Mouse (Mus musculus) intestine, embryonic 15.5 days (tissue): ENCODE measurements around the gene Gpsm1. TPM values are rescaled to one million over a fixed set of nuclear protein-coding genes. Genes with fewer than 3 reads are reported as not detected.

Source experiments
- ATAC-seq: fragments of 200-750 bp; cut with Nextera tagmentation; 2 replicates; pipeline ENCODE4 v1.8.0; 2017; ENCODE audit warnings: moderate TSS enrichment, moderate library complexity
- H3K27ac ChIP-seq: fragments of 300-500 bp; sonication (generic); 2 replicates; pipeline ENCODE4 v1.5.1; 2015; ENCODE audit warnings: mild to moderate bottlenecking, inconsistent platforms
- H3K27me3 ChIP-seq: fragments of 300-500 bp; sonication (generic); replicated peaks from 2 replicates; pipeline ENCODE4 v1.6.1; 2015; ENCODE audit warnings: inconsistent platforms
- H3K36me3 ChIP-seq: fragments of 300-500 bp; sonication (generic); 2 replicates; pipeline ENCODE4 v1.6.1; 2015; ENCODE audit warnings: inconsistent platforms
- H3K4me1 ChIP-seq: fragments of 300-500 bp; sonication (generic); replicated peaks from 2 replicates; pipeline ENCODE4 v1.6.1; 2015; ENCODE audit warnings: inconsistent platforms
- H3K4me2 ChIP-seq: fragments of 300-500 bp; sonication (generic); replicated peaks from 2 replicates; pipeline ENCODE4 v1.6.1; 2015; ENCODE audit warnings: mild to moderate bottlenecking, inconsistent platforms
- H3K4me3 ChIP-seq: fragments of 300-500 bp; sonication (generic); replicated peaks from 2 replicates; pipeline ENCODE4 v1.5.1; 2015; ENCODE audit warnings: inconsistent platforms
- H3K9ac ChIP-seq: fragments of 300-500 bp; sonication (generic); 2 replicates; pipeline ENCODE4 v1.6.1; 2015; ENCODE audit warnings: inconsistent platforms
- H3K9me3 ChIP-seq: fragments of 300-500 bp; sonication (generic); 2 replicates; pipeline ENCODE4 v1.6.1; 2016; ENCODE audit warnings: inconsistent platforms
- WGBS: fragments of 180-500 bp; shearing (Covaris S2); methylation state at CpG from one replicate; pipeline ENCODE4 v1.1.7; 2015; 5-methylcytosine and 5-hydroxymethylcytosine counted together
- polyA plus RNA-seq: library from polyadenylated mRNA; unstranded; fragments of >200 nt; fragmentation: Nextera tagmentation; extraction: Ambion mirVana; gene quantifications from 2 replicates; pipeline ENCODE4 v1.2.1, GENCODE M21; 2015

The Gpsm1 gene
- 26.7 and 26.8 TPM in 2 replicates for polyA plus RNA-seq

DNA sequence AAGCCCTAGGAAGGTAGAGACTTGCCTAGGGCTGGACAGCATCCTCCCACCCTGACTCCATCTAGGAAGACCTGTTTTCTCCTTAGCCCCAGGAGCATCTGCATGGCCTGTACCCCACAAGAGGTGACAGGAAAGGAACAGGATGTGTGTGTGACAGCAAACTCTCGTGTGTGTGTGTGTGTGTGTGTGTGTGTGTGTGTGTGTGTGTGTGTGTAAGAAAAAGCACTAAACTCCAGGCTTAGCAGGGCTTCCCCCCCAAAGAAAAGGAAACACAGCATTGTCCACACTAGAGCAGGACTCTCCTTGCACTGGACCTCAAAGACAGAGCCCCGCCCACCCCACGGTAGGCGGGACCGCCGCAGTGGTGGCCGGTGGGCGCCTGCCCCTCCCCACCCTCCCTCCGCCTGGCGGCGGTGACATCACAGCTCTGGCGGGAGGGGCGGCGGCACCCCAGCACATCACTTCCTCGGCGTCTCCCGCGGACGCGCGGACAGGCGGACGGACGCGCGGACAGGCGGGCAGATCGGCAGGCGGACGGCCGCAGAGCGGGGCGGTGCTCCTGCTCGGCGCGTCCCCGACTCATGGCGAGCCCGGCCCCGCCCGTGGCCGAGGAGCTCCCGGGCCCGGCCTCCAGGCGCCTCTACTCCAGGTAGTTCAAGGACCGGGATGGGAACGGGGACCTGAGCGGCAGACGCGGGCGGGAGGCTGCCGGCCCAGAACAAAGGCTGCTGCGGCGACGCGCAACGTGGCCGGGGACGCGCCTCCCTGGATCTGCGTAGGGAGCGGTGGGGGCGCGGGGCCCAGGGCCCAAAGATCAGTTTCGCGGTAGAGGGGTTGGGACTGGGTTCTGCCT lies at the start of gene Gpsm1:
TSS of gene Gpsm1 (plus strand) at position 444 of the 853 bp plus-strand sequence.
- Histone ChIP-seq H3K9me3 (no peaks in the 10 kb centered on the region), H3K4me3 (peak within 1 kb of the TSS; percentile 74), H3K9ac (peak within 1 kb of the TSS; percentile 92), H3K27ac (peak within 1 kb of the TSS; percentile 92), H3K4me1 (peaks cover 37% of the 10 kb centered on the region), H3K36me3 (no peaks in the 10 kb centered on the region), H3K27me3 (no peaks in the 10 kb centered on the region), H3K4me2 (peak within 1 kb of the TSS; percentile 77)
- under 1% methylated on average over 60 of the region's 66 CpGs for WGBS
- peak; percentile 90 for ATAC-seq

GRCm38 (mm10) chr2:26266066-26266742 lies 49.1 kb upstream of the Gpsm1 start:
- Histone ChIP-seq H3K9ac (no peak overlapping the region), H3K36me3 (no peaks in the 10 kb centered on the region), H3K27me3 (no peaks in the 10 kb centered on the region), H3K4me2 (no peak overlapping the region), H3K27ac (peak overlapping the region; percentile 72), H3K9me3 (no peaks in the 10 kb centered on the region), H3K4me3 (no peak overlapping the region), H3K4me1 (0 out of 2 replicates have a peak, but pooled peaks cover 7% of the 10 kb centered on the region)
- 67% methylated on average over 10 of the region's 10 CpGs for WGBS
- ATAC-seq, result peak; percentile 77

DNA sequence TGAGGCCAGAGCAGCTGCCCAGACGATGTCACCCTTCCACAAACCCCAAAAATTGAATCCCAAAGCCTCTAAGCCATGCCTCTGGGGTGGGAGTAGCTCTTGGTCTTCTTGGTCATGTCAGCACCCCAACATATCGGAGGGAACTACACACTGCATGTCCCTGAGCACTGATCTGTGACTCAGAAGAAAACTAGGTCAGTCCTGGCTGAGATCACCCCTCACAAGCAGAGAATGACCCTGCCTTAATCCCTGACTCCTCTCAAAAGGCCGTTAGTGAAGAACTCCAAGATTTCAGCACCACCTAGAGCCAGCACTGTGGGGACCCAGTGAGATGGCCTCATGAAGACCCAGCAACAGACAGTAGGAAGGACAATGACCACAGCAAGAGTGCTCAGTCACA lies 47.1 kb upstream of the Gpsm1 start:
- Histone ChIP-seq H3K27ac (no peak overlapping the region), H3K4me2 (no peak overlapping the region), H3K9me3 (no peaks in the 10 kb centered on the region), H3K4me3 (no peak overlapping the region), H3K9ac (no peak overlapping the region), H3K27me3 (no peaks in the 10 kb centered on the region), H3K4me1 (0 out of 2 replicates have a peak, but pooled peaks cover 7% of the 10 kb centered on the region), H3K36me3 (no peaks in the 10 kb centered on the region)
- 70% methylated on average over 3 of the region's 3 CpGs for WGBS
- ATAC-seq, result no peak

- Histone ChIP-seq H3K9ac (no peak overlapping the region), H3K4me2 (no peak overlapping the region), H3K36me3 (no peaks in the 10 kb centered on the region), H3K4me3 (no peak overlapping the region), H3K4me1 (no peaks in the 10 kb centered on the region), H3K27me3 (no peaks in the 10 kb centered on the region), H3K9me3 (no peaks in the 10 kb centered on the region), H3K27ac (no peak overlapping the region)
- 23% methylated on average over 7 of the region's 7 CpGs for WGBS
- ATAC-seq, result peak; percentile 60; the same call in 1 of the 2 replicates
Observed at GRCm38 (mm10) chr2:26273611-26274010, 41.7 kb upstream of the Gpsm1 start.

DNA sequence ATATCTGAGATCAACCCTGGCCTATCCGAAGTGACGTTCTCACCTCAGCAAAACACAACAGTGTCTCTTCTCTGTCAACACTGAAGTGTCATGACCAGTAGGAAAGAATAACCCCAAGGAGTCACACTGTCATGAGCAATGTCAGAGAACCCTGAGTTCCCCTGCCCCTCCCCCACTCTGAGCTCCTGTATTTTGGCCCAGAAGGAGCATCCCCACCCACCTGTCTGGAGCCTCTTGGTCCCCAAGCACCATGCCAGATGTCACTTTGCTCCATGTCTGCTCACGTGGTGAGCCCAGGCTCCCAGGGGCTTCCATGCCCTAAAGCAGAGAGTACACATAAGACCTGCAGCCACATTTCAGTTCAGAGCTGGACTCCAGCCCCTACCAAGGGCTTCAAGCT lies 35.6 kb upstream of the Gpsm1 start:
- ATAC-seq, result no peak
- H3K4me1 ChIP-seq, result no peaks in the 10 kb centered on the region
- 82% methylated on average over 3 of the region's 3 CpGs for WGBS
- no peaks in the 10 kb centered on the region for H3K36me3 ChIP-seq
- no peak overlapping the region for H3K27ac ChIP-seq
- H3K27me3 ChIP-seq, result no peaks in the 10 kb centered on the region
- H3K4me2 ChIP-seq, result no peak overlapping the region
- no peak overlapping the region for H3K9ac ChIP-seq
- H3K4me3 ChIP-seq, result no peak overlapping the region
- H3K9me3 ChIP-seq, result no peaks in the 10 kb centered on the region

- H3K27me3 ChIP-seq, result no peaks in the 10 kb centered on the region
- H3K4me3 ChIP-seq, result no peak overlapping the region
- no peaks in the 10 kb centered on the region for H3K36me3 ChIP-seq
- no peak overlapping the region for H3K9ac ChIP-seq
- H3K27ac ChIP-seq, result no peak overlapping the region
- no peaks in the 10 kb centered on the region for H3K9me3 ChIP-seq
- 75% methylated on average over 11 of the region's 11 CpGs for WGBS
- H3K4me1 ChIP-seq, result no peaks in the 10 kb centered on the region
- no peak overlapping the region for H3K4me2 ChIP-seq
- ATAC-seq, result no peak
Observed at GRCm38 (mm10) chr2:26280594-26280993, 34.7 kb upstream of the Gpsm1 start.

DNA sequence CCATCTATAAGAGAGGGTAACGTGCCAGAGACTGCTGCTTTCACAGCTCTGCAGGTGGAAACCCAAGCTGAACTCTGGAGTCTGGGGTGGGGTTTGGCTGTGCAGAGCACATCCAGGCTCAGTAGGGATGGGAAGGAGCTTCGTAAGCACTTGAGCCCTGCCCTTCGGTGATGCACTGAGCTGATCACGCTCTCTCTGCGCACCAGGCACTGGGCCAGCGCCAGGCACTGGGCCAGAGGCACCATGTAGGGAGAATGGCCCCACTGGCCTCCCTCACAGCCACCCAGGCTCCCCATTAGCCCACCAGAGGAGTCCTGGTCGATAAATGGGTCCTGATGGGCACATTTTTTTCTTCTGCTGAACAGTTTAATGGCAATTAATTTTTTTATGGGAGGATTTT lies 29.5 kb upstream of the Gpsm1 start:
- WGBS, result 62% methylated on average over 7 of the region's 7 CpGs
- Histone ChIP-seq H3K27ac (no peak overlapping the region), H3K4me2 (no peak overlapping the region), H3K4me1 (no peaks in the 10 kb centered on the region), H3K9me3 (no peaks in the 10 kb centered on the region), H3K36me3 (no peaks in the 10 kb centered on the region), H3K9ac (no peak overlapping the region), H3K27me3 (no peaks in the 10 kb centered on the region), H3K4me3 (no peak overlapping the region)
- no peak for ATAC-seq

DNA sequence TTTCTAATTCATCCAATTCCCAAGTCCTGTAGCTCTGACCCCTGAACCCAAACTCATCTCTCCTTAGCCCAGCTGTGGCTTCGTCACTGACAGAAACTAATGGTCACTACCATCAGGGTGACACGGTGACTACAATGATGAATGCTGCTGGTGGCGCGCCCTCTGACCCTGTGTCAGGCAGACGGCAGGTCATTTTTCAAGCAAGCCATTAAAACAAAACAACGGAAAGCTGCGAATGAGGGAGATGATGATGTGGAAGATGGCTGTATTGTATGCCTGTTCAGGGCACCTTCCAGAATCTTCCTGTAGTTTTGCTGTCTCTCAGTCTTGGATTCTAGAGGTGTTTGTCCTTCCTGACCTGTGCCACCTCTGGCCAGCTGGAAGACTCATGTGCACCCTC lies 28.9 kb upstream of the Gpsm1 start:
- H3K27ac ChIP-seq, result no peak overlapping the region
- no peaks in the 10 kb centered on the region for H3K27me3 ChIP-seq
- no peak overlapping the region for H3K4me2 ChIP-seq
- 47% methylated on average over 7 of the region's 7 CpGs for WGBS
- no peak for ATAC-seq
- H3K4me1 ChIP-seq, result no peaks in the 10 kb centered on the region
- no peak overlapping the region for H3K9ac ChIP-seq
- H3K36me3 ChIP-seq, result no peaks in the 10 kb centered on the region
- H3K4me3 ChIP-seq, result no peak overlapping the region
- H3K9me3 ChIP-seq, result no peaks in the 10 kb centered on the region

DNA sequence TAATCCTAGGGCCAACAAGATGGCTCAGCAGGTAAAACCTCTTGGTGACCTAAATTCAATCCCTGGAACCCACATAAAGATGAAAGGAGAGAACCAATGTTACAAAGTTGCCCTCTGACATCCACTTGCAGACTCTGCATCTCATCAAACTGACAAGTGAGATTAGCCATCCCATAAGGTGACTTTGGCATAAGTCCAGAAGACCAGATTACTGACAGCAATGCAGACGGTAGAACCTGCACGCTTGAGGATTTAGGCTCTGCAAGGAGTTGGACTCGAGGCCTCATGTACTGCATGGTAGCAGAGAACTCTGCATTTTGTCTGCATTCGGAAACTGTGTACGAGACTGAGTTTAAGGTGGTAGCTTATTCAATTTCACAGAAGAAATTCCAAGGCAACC lies 25.2 kb upstream of the Gpsm1 start:
- Histone ChIP-seq H3K36me3 (no peaks in the 10 kb centered on the region), H3K9ac (no peak overlapping the region), H3K27me3 (0 out of 2 replicates have a peak, but pooled peaks cover 3% of the 10 kb centered on the region), H3K27ac (no peak overlapping the region), H3K4me2 (no peak overlapping the region), H3K4me3 (no peak overlapping the region), H3K9me3 (no peaks in the 10 kb centered on the region), H3K4me1 (no peaks in the 10 kb centered on the region)
- no peak for ATAC-seq
- WGBS, result 64% methylated on average over 5 of the region's 5 CpGs

DNA sequence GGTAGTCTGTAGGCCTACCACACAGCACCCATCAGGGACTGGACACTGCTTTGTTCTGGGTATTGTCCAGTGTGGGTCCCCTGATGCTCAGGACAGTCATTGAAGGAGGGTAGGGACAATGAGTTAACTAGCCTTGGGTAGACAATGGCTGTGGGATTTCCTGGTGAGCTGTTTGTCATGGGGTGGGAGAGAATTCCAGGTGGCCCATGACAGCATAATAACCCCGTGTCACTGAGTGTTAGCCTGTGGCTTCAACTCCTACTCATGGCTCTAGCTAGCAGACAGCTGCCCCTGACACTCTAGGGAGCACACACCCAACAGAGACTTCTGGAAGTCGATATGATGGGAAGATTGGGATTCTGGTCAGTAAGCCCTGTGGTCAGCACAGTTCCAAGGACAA lies 20.9 kb upstream of the Gpsm1 start, which contains the start of gene Ccdc187:
TSS of gene Ccdc187 (minus strand) at position 101 of the 400 bp plus-strand sequence.
- ATAC-seq, result no peak
- H3K27ac ChIP-seq, result no peak within 1 kb of the TSS
- no peak within 1 kb of the TSS for H3K9ac ChIP-seq
- no peaks in the 10 kb centered on the region for H3K36me3 ChIP-seq
- no peak within 1 kb of the TSS for H3K4me2 ChIP-seq
- H3K27me3 ChIP-seq, result 0 out of 2 replicates have a peak, but pooled peaks cover 6% of the 10 kb centered on the region
- no peaks in the 10 kb centered on the region for H3K9me3 ChIP-seq
- peaks cover 12% of the 10 kb centered on the region; the same call in 1 of the 2 replicates for H3K4me1 ChIP-seq
- 72% methylated on average over 2 of the region's 2 CpGs for WGBS
- no peak within 1 kb of the TSS for H3K4me3 ChIP-seq

- Histone ChIP-seq H3K36me3 (no peaks in the 10 kb centered on the region), H3K4me2 (no peak overlapping the region), H3K9me3 (no peaks in the 10 kb centered on the region), H3K9ac (no peak overlapping the region), H3K4me3 (no peak overlapping the region), H3K27ac (peak overlapping the region; percentile 37; the same call in 1 of the 2 replicates), H3K4me1 (peaks cover 12% of the 10 kb centered on the region; the same call in 1 of the 2 replicates), H3K27me3 (0 out of 2 replicates have a peak, but pooled peaks cover 12% of the 10 kb centered on the region)
- ATAC-seq, result no peak
- 35% methylated on average over 6 of the region's 6 CpGs for WGBS
Observed at GRCm38 (mm10) chr2:26296606-26297195, 18.6 kb upstream of the Gpsm1 start.
